Mouse (Mus musculus) right cerebral cortex, postnatal 14 days (tissue): ENCODE measurements around the gene Aoah.

ENCODE experiments used
- DNase-seq: peaks from one replicate; pipeline ENCODE4 v3.0.0; 2022

Gene Aoah

GRCm38 (mm10) chr13:21082686-21083085, 288.8 kb downstream of the Aoah start:
- no peak for DNase-seq
